Mouse (Mus musculus) forebrain, embryonic 15.5 days (tissue): Measurements from ENCODE around the gene Sox4. TPM values are rescaled to one million over a fixed set of nuclear protein-coding genes. Genes with fewer than 3 reads are reported as not detected.

Source experiments
- ATAC-seq: fragments of 200-750 bp; cut with Nextera tagmentation; replicated peaks from 2 replicates; pipeline ENCODE4 v1.8.0; 2017; ENCODE audit warnings: mild to moderate bottlenecking, moderate TSS enrichment, moderate library complexity
- H3K27ac ChIP-seq: fragments of 300-500 bp; sonication (generic); replicated peaks from 2 replicates; pipeline ENCODE4 v1.5.1; 2015; ENCODE audit warnings: mild to moderate bottlenecking, inconsistent platforms
- H3K27me3 ChIP-seq: fragments of 300-500 bp; sonication (generic); 2 replicates; pipeline ENCODE4 v1.6.1; 2015; ENCODE audit warnings: inconsistent platforms
- H3K36me3 ChIP-seq: fragments of 300-500 bp; sonication (generic); 2 replicates; pipeline ENCODE4 v1.6.1; 2015; ENCODE audit warnings: mild to moderate bottlenecking, inconsistent platforms
- H3K4me1 ChIP-seq: fragments of 300-500 bp; sonication (generic); 2 replicates; pipeline ENCODE4 v1.6.1; 2015; ENCODE audit warnings: inconsistent platforms
- H3K4me2 ChIP-seq: fragments of 300-500 bp; sonication (generic); replicated peaks from 2 replicates; pipeline ENCODE4 v1.6.1; 2015; ENCODE audit warnings: mild to moderate bottlenecking, inconsistent platforms
- H3K4me3 ChIP-seq: fragments of 300-500 bp; sonication (generic); 2 replicates; pipeline ENCODE4 v1.5.1; 2015; ENCODE audit warnings: mild to moderate bottlenecking, inconsistent platforms
- H3K9ac ChIP-seq: fragments of 300-500 bp; sonication (generic); replicated peaks from 2 replicates; pipeline ENCODE4 v1.6.1; 2015; ENCODE audit warnings: mild to moderate bottlenecking, inconsistent platforms
- H3K9me3 ChIP-seq: fragments of 300-500 bp; sonication (generic); 2 replicates; pipeline ENCODE4 v1.6.1; 2016; ENCODE audit warnings: inconsistent platforms
- WGBS: fragments of 180-500 bp; shearing (Covaris S2); methylation state at CpG from one replicate; pipeline ENCODE4 v1.1.7; 2015; ENCODE audit warnings: mixed read lengths; 5-methylcytosine and 5-hydroxymethylcytosine counted together
- polyA plus RNA-seq: library from polyadenylated mRNA; unstranded; fragments of >200 nt; fragmentation: Nextera tagmentation; extraction: Ambion mirVana; gene quantifications from 2 replicates; pipeline ENCODE4 v1.2.1, GENCODE M21; 2015

The Sox4 gene
- 344 and 362 TPM in 2 replicates for polyA plus RNA-seq

- Histone ChIP-seq H3K9ac (peak within 1 kb of the TSS; percentile 100), H3K27ac (peak within 1 kb of the TSS; percentile 100), H3K4me3 (peak within 1 kb of the TSS; percentile 97), H3K4me1 (peaks cover 20% of the 10 kb centered on the region), H3K9me3 (no peaks in the 10 kb centered on the region), H3K36me3 (no peaks in the 10 kb centered on the region), H3K4me2 (peak within 1 kb of the TSS; percentile 44), H3K27me3 (no peaks in the 10 kb centered on the region)
- under 1% methylated on average over 19 of the region's 19 CpGs for WGBS
- peak; percentile 92 for ATAC-seq
These were observed at the start of gene Sox4 for GRCm38 (mm10) chr13:28953581-28953991. TSS of gene Sox4 (minus strand) at chr13:28953713.

- H3K9me3 ChIP-seq: no peaks in the 10 kb centered on the region
- no peak overlapping the region for H3K9ac ChIP-seq
- peaks cover 14% of the 10 kb centered on the region for H3K4me1 ChIP-seq
- no peaks in the 10 kb centered on the region for H3K27me3 ChIP-seq
- no peak for ATAC-seq
- H3K36me3 ChIP-seq: no peaks in the 10 kb centered on the region
- WGBS: 57% methylated on average over 7 of the region's 7 CpGs
- H3K4me3 ChIP-seq: no peak overlapping the region
- H3K27ac ChIP-seq: no peak overlapping the region
- H3K4me2 ChIP-seq: no peak overlapping the region
These were observed 38.6 kb upstream of the Sox4 start for GRCm38 (mm10) chr13:28991899-28992664.

- Histone ChIP-seq H3K27ac (no peak overlapping the region), H3K27me3 (no peaks in the 10 kb centered on the region), H3K36me3 (no peaks in the 10 kb centered on the region), H3K4me2 (no peak overlapping the region), H3K9me3 (no peaks in the 10 kb centered on the region), H3K9ac (no peak overlapping the region), H3K4me3 (no peak overlapping the region), H3K4me1 (peaks cover 14% of the 10 kb centered on the region)
- WGBS: 29% methylated on average over 16 of the region's 16 CpGs
- peak; percentile 68 for ATAC-seq
These were observed 35.5 kb upstream of the Sox4 start for GRCm38 (mm10) chr13:28988751-28989703.

GRCm38 (mm10) chr13:28980681-28981080 is 27.2 kb upstream of the Sox4 start:
- Histone ChIP-seq H3K27ac (no peak overlapping the region), H3K36me3 (no peaks in the 10 kb centered on the region), H3K9ac (no peak overlapping the region), H3K4me2 (no peak overlapping the region), H3K4me3 (no peak overlapping the region), H3K9me3 (no peaks in the 10 kb centered on the region), H3K27me3 (no peaks in the 10 kb centered on the region), H3K4me1 (no peaks in the 10 kb centered on the region)
- 52% methylated on average over 4 of the region's 4 CpGs for WGBS
- no peak for ATAC-seq

- ATAC-seq: no peak
- WGBS: 94% methylated on average over 4 of the region's 4 CpGs
- H3K27me3 ChIP-seq: no peaks in the 10 kb centered on the region
These were observed 21.5 kb upstream of the Sox4 start for GRCm38 (mm10) chr13:28975011-28975410.

GRCm38 (mm10) chr13:28974597-28974996 is 21.1 kb upstream of the Sox4 start:
- ATAC-seq: no peak
- Histone ChIP-seq H3K36me3 (no peaks in the 10 kb centered on the region), H3K27me3 (no peaks in the 10 kb centered on the region), H3K27ac (no peak overlapping the region), H3K4me1 (no peaks in the 10 kb centered on the region), H3K9ac (no peak overlapping the region), H3K4me2 (no peak overlapping the region), H3K4me3 (no peak overlapping the region), H3K9me3 (no peaks in the 10 kb centered on the region)
- WGBS: 65% methylated on average over 5 of the region's 5 CpGs

More at GRCm38 (mm10) chr13:28975011-28975410, 21.5 kb upstream of the Sox4 start:
- Histone ChIP-seq H3K27ac (no peak overlapping the region), H3K4me2 (no peak overlapping the region), H3K9me3 (no peaks in the 10 kb centered on the region), H3K36me3 (no peaks in the 10 kb centered on the region), H3K4me3 (no peak overlapping the region), H3K4me1 (no peaks in the 10 kb centered on the region), H3K9ac (no peak overlapping the region)

- Histone ChIP-seq H3K4me2 (no peak overlapping the region), H3K4me1 (peaks cover 15% of the 10 kb centered on the region), H3K9ac (no peak overlapping the region), H3K36me3 (no peaks in the 10 kb centered on the region), H3K9me3 (no peaks in the 10 kb centered on the region), H3K4me3 (no peak overlapping the region), H3K27ac (no peak overlapping the region), H3K27me3 (no peaks in the 10 kb centered on the region)
- WGBS: over 99% methylated on average over 8 of the region's 8 CpGs
- no peak for ATAC-seq
These were observed 7.4 kb upstream of the Sox4 start for GRCm38 (mm10) chr13:28960916-28961315.

GRCm38 (mm10) chr13:28959458-28959978 is 6.0 kb upstream of the Sox4 start:
- under 1% methylated on average over 31 of the region's 31 CpGs for WGBS
- peak overlapping the region; percentile 98 for H3K27ac ChIP-seq
- H3K36me3 ChIP-seq: no peaks in the 10 kb centered on the region
- H3K4me1 ChIP-seq: peaks cover 17% of the 10 kb centered on the region
- H3K9ac ChIP-seq: peak overlapping the region; percentile 78
- peak overlapping the region; percentile 57 for H3K4me3 ChIP-seq
- no peaks in the 10 kb centered on the region for H3K27me3 ChIP-seq
- ATAC-seq: peak; percentile 81
- H3K4me2 ChIP-seq: peak overlapping the region; percentile 86
- no peaks in the 10 kb centered on the region for H3K9me3 ChIP-seq

- Histone ChIP-seq H3K4me1 (peaks cover 22% of the 10 kb centered on the region), H3K4me3 (peak overlapping the region; percentile 57), H3K27me3 (no peaks in the 10 kb centered on the region), H3K9me3 (no peaks in the 10 kb centered on the region), H3K9ac (peak overlapping the region; percentile 78), H3K36me3 (no peaks in the 10 kb centered on the region), H3K4me2 (peak overlapping the region; percentile 86), H3K27ac (peak overlapping the region; percentile 98)
- under 1% methylated on average over 17 of the region's 17 CpGs for WGBS
- ATAC-seq: no peak; the same call in 1 of the 2 replicates
These were observed 5.5 kb upstream of the Sox4 start for GRCm38 (mm10) chr13:28959068-28959440.

- ATAC-seq: peak; percentile 53
- Histone ChIP-seq H3K4me2 (peak overlapping the region; percentile 86), H3K27ac (peak overlapping the region; percentile 98), H3K9ac (peak overlapping the region; percentile 78), H3K9me3 (no peaks in the 10 kb centered on the region), H3K4me1 (peaks cover 24% of the 10 kb centered on the region), H3K4me3 (peak overlapping the region; percentile 57), H3K27me3 (no peaks in the 10 kb centered on the region), H3K36me3 (no peaks in the 10 kb centered on the region)
- WGBS: under 1% methylated on average over 54 of the region's 54 CpGs
These were observed 4.9 kb upstream of the Sox4 start for GRCm38 (mm10) chr13:28958211-28959067.

- ATAC-seq: peak; percentile 44
- H3K9me3 ChIP-seq: no peaks in the 10 kb centered on the region
- no peaks in the 10 kb centered on the region for H3K36me3 ChIP-seq
- WGBS: 4% methylated on average over 16 of the region's 16 CpGs
- peaks cover 24% of the 10 kb centered on the region for H3K4me1 ChIP-seq
- peak overlapping the region; percentile 98 for H3K27ac ChIP-seq
- H3K4me3 ChIP-seq: peak overlapping the region; percentile 57
- H3K4me2 ChIP-seq: peak overlapping the region; percentile 86
- H3K27me3 ChIP-seq: no peaks in the 10 kb centered on the region
- H3K9ac ChIP-seq: peak overlapping the region; percentile 78
These were observed 4.3 kb upstream of the Sox4 start for GRCm38 (mm10) chr13:28957765-28958164.
